Mouse (Mus musculus) MEL-GATA-1-ER (cell line): ENCODE results near the gene Sox12.

Experiments used
- DNase-seq: peaks from one replicate; pipeline ENCODE4 v3.0.0-alpha.2; 2012; ENCODE audit warnings: low read depth; ENCODE audit errors: extremely low read depth

Sox12 gene

DNA sequence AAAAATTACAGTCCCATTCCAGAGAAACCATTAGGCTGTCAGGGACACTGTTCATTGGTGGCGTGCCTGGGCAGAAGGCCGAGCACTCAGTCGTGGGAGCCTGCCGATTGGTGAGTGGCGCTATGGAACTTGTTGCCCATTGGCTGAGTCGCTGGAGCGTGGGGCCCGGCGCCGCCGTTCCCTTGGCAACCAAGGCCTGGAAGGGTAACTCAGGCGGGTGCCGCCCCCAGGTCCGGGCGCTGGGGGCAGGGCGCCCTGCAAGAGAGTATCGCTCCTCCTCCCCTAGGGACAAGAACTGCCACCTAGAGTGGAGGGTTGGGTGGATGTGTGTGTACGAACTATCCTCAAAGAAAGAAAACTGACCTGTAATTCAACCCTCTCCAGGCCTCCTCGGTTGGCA lies 8.3 kb upstream of the Sox12 start:
- DNase-seq = peak; percentile 93

DNA sequence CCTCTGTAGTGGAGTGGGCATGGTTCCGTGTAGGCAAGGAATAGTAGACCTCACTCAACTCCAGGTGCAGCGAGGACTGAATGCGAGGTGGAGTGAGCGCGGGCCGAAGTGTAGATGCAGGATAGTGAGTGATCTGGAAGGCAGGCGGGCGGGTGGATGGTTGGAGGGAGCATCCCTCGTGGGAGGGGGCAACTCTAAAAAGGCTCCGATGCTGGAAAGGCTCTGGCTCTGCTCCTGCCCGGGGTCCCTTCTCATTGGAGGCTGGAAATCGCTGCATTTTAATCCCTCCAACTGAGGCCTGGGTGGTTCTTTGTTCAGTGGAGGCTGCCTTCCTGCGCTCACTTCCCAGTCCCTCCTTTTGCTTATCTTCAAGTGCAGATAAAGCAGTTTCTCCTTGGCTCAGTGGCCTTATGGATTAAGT lies 1.3 kb upstream of the Sox12 start:
- no peak for DNase-seq

DNA sequence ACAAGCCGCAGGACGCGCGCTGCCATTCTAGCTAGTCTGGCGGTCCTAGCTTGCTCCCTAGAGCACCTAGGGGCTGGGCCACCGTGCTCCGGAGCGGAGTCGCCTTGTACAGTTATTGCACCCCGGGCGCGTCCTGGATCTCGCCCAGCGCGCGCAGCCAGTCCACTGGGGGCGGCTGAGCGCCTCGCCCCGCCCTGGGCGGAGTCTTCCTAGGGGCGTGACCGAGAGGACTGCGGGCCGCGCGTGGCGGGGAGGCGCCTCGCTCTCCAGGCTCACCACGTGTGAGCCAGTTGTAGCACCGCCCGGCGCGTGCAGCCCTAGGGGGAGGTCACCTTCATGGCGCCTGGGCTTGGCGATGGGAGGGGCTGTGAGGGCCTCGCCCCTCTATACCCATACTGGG lies 828 bp upstream of the Sox12 start:
- DNase-seq = peak; percentile 80

DNA sequence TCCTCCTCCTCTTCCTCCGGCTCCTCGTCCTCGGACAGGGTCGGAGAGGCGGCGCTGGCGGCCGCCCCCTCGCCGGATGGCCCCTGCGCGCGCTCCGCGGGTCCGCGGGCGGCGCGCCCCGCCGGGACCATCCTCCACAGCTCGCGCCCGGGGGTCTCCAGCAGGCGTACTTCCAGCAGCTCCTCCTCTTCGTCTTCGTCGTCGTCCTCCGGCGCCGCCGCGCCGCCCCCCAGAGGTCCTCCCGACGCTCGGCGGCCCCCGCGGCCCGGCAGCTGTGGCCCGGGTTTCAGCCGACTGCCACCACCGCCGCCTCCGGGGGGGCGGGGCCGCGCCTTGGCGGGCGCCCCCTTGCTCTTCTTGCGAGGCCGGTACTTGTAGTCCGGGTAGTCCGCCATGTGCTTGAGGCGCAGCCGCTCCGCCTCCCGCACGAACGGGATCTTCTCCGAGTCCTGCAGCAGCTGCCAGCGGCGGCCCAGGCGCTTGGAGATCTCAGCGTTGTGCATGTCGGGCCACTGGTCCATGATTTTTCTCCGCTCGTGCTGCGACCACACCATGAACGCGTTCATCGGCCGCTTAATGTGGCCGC lies 766 bp downstream of the Sox12 start:
- no peak for DNase-seq

DNA sequence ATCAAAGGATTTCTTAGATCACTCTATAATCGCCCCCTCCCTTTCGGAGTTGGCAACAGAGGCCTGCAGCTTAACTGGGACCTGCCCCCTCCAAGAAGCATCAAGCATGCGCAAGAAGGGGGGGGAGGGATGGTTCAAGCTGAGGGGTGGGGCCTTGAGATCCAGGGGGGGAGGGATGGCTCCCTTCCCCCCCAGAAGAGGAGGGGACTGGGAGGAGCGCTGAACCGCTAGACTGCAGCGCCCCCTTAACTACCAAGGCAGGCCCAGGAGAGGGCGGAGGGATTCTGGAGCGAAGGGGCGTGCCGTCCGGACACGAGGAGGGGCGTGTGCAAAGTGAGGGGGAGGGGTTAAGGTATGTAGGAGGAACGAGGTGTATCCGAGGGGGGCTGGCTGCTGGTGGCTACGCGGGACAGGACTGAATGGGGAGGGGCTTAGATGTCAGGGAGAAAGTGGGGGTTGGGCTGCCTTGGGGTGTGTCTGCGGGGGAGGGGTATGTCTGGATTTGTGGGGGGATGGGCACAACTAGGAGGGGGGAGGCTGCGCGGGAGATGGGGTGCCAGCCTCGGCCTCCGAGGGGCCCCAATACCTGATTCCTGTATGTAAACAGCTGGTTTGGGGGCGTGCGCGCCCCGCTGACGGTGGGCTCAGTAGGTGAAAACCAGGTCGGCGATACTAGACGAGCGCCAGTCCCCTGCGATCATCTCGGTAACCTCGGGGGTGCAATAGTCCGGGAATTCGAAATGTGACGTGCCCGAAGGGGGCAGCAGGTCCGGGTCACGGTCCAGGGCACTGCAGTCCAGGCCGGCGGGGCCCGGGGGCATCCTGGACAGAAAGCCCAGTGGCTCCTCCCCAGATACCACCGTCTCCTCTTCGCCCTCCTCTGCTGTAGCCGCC lies 1.5 kb downstream of the Sox12 start:
- DNase-seq = peak; percentile 89

DNA sequence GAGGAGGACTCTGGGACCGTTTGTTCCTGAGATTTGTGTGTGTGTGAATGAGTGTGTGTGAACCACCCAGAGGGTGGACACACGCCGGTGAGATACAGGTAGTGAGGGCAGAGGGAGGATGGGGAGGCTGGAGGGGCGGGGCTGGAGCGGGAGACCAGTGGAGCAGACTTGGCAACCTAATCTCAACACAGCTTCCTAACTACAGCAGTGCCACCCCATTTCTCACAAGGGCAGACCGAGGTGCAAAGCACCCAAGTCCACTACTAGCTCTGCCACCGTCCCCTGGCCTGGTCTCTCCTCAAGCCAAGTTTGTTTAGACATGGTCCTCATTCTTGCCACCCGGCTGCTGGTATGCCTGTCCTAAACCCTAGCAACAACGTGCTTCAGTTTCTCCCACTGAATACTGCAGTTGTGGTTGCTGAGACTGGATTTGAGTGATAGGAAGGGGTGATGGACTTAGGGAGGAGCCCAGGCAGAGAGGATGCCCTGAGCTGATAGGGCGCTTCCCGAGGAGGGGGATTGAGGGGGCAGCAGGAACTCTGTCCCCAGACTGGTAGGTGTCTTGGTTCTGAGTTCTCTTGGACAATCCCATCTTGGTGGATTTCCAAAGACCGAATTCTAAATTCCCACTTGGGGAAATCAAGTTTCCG lies 2.5 kb downstream of the Sox12 start:
- no peak for DNase-seq

DNA sequence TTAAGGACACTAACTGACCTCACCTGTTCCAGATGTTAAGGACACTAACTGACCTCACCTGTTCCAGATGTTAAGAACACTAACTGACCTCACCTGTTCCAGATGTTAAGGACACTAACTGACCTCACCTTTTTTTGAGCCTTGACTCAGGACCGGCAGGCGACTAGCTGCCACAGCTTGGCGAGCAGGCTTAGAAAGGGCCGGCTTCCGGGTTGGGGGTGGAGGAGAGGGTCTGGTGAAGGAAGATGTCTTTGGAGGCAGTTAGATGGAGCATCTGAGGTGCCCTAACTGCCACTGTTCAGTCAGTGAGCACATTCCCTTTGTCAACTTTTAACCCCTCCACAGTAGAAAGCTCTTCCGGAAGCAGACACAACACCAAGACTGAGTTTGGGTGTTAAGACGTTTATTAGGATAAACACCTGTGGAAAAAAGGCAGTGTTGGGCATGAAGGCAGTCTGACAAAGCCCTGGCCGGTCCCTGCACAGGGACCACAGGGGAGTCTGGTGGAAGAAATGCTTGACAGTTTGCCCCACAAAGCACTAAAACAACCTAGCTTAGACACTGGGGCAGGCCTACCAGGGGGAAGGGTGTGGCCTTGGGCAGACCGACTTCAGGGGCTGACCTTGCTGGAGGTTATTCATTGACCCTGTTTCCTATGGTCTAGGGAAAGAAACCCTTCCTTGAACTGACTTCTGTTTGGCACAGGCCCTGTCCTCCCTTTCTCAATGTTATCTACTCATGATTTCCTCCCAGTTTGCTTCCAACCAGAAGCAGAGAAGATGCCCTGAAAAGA lies 4.4 kb downstream of the Sox12 start:
- no peak for DNase-seq

DNA sequence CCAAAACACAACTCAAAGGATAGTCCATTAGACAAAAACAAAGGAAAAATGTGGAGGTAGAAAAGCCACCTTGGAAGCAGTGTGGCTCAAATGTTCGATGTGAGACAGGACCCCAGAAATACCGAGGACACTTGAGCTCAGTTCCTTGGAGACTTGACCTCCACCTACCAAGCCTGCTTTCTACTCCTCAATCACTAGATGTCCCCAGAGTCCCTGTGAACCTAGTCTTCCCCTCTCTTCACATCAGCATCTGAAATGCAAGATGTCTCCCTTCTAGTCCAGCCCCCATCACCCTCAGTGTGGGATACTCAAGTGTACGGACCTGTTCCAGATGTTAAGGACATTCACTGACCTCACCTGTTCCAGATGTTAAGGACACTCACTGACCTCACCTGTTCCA lies 5.1 kb downstream of the Sox12 start:
- DNase-seq = no peak

DNA sequence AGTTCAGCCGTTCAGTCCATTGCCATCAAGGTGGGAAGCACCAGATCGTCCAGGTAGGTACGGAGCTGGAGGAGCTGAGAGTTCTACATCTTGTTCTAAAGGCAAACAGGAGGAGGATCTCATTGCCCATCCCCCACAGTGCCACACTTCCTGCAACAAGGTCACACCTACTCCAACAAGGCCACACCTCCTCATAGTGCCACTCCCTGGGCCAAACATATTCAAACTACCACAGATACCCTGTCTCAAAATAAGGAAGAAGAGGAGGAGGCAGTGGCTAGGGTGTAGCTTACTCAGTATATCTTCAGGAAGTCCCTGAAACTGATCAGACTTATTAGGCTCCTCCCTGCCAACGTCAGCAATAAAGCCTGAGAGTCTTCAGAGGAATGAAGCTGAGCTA lies 13.7 kb downstream of the Sox12 start:
- DNase-seq = no peak

DNA sequence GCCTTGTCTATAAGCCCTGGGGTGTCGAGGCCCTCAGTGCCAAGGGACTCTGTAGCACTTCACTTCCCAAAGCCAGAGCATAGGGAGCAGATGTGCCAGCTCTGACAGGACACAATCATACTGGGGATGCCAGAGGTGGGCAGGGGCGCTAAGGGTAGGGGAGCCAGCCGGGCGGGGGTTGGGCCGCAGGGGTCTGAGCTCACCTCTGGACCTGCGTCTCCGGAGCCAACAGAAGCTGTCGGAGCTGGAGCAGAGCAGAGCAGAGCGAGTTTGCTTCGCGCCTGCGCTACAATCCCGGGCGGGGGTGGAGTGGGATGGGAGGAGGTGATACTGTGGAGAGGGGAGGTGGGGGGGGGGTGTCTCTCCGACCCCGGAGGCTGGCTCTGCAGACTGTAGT lies 21.5 kb downstream of the Sox12 start, which contains the start of gene Nrsn2:
Gene Nrsn2 (minus strand): TSS at position 294 of the 397 bp plus-strand sequence.
- DNase-seq = no peak

DNA sequence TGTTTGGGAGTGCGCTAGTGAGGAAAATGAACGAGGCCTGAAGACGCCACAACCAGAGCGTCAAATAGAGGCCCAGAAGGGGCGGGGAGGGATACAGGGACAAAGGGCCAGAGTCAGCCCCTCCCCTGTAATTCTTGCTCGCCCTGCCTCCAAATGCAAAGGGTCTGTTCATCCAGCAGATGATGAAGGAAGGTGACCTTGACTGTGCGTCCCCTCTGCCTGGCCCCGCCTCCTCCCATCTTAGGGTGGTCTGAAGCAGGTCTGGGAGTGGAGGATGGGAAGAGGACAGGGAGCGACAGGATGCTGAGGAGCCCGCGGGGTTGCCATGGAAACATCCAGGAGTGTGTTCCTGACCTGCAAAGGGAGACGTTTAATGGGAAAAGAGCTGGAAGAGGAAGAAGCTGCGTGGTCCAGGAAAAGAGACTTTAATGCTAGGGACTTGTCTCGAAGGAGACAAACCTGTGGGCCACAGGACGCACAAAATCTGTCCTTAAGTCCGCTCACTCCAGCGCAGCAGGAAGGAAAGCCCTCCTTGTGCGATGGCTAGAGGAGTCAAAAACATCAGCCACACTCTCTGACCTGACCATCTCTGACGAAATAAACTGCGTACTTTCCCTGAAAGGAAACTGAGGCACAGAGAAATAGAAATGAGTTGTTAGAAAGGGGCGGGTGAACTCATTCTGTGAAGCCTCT lies 22.1 kb downstream of the Sox12 start:
- no peak for DNase-seq

DNA sequence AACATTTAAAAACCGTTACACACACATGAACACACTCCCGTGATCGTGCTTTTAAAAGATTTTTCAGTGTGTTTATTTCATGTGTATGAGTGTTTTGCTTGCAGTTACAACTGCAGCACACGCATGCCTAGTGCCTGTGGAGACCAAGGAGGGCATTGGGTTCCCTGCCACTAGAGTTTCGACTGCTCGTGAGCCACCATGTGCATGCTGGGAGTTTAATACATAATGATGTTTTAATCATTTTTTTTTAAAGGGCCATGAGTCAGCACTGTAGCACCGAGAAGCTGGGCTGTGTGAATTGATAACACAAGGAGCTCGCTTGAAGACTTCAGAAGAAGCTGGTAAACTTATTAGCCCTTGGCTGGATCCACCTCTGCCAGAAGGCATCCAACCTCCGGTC lies 24.3 kb downstream of the Sox12 start:
- DNase-seq = no peak

DNA sequence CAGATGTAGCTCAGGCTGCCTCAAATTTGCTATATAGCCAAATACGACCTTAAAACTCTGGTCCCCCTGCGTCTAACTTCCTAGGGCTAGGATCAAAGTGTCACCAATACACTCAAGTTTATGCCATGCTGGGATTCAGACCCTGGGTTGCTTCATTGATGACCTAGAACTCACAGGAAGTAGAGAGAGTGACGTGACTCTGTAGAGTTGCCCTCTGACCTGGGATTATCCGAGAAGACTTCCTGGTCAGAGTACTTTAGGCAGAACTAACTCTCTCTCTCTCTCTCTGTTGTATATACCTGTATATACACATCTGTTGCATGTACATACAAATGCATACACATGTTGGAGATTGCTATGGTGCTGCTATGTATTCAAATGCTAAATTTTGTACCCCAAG lies 25.2 kb downstream of the Sox12 start:
- no peak for DNase-seq

DNA sequence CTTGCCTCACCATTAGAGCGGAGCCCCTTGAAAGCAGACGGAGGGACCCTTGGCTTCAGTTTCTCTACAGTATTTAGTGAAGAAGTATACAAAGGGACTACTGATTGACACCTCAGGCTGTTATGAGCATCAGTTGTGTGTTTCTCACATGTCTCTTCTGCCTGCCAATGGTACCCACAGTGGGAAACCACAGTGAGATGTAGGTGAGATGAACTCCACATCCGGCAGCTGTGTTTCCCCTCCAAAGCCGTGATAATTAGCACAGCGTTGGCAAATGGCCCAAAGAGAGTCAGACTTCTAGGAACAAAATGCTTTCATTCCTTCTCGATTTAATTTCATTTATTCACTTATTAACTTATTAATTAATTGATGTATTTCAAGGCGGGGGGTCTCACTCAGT lies 25.8 kb downstream of the Sox12 start:
- peak; percentile 70 for DNase-seq

DNA sequence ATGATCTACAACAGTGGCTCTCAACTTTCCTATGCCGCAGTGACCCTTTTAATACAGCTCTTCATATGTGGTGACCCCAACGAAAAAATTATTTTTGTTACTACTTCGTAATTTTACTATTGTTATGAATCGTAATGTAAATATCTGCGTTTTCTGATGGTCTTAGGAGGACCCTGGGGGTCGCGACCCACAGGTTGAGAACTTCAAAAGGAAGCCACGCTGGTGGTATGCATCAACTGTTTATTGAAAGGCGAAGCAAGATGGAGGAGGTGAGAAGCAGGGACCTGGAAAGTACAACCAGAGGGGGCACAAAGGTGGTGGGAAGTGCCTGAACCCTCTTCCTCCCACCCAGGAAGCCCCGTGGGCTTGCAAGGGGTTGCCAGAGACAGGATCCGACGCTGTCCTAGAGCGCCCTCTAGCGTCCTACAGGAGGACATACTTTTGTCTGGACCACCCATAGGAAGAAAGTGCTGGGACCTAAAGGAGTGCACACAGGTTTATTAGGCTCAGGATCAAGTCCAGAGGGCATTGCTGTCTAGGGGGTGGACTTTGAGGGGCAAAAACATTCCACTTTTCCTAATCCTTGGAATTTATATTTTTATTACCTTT lies 29.2 kb downstream of the Sox12 start:
- DNase-seq = no peak

DNA sequence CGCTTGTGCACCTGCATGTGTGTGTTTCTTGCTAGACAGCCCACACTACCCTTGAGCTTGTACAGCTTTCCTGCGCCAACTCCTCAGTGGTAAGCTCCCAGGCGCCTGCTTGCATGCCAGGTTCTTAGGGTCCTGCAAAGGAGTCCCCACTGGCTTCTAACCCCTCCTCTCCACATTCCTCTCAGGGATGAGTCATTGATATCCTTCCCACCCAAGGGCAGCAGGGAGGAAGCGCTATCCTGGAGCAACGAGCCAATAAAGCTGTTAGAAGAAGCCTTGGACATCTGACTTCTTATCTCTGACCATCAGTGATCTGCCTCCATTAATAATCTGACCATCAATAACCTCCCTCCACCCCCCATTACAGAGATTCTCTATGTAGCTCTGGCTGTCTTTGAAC lies 29.9 kb downstream of the Sox12 start:
- DNase-seq = no peak

DNA sequence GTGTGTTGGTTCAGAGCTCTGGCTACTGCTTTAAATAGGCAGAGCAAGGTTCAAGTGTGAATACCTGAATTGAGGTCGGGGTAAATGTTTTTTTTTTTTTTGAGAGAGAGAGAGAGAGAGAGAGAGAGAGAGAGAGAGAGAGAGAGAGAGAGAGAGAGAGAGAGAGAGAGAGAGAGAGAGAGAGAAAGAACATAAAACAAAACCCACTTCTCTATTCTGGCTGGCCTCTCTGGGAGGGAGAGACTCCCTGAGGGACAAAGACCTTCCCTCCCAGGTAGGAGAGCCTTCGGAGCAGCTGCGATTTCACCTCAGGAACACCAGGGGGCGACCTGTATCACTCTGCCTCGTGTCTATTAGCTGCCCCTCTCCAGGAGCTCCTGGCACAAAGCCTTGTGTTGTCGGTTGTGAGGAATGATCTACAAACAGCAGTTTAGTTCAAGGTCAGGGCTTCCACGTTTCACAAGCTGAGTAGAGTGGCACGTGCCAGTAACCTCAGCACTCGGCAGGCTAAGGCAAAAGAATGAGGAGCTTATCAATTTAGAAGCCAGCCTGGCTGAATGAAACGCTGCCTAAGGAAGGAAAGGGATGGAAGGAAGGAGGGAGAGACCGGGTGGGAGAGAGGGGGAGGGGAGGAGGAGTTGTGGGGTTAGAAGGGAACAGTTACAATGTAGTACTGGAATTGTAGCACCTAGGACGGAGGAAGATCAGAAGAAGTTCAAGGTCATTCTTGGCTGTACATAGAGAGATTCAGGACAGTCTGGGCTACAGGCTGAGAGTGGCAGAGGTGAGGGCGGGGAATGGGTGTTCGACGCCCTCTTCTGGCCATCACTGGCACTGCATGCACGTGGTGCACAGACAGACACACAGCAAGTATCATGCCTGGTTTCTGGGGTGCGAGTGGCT lies 34.4 kb downstream of the Sox12 start:
- DNase-seq = peak; percentile 86

DNA sequence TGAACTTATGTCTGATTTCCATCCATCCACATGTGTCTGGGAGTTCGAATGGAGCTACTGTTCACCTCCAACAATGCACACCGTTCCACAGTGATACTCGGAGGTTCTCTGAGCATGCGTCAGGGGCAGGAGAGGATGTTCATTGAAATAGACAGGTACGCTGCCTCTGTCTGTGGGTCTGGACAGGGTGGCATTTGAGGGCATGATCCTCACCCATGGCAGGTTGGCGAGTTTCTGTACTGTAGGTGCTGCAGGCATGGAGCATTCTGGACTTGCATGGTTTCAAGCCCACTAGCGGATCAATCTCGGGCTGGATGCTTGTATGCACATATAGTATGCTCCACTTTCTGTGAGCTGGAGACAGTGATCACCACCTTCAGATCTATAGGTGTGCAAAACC lies 36.7 kb downstream of the Sox12 start:
- no peak for DNase-seq

DNA sequence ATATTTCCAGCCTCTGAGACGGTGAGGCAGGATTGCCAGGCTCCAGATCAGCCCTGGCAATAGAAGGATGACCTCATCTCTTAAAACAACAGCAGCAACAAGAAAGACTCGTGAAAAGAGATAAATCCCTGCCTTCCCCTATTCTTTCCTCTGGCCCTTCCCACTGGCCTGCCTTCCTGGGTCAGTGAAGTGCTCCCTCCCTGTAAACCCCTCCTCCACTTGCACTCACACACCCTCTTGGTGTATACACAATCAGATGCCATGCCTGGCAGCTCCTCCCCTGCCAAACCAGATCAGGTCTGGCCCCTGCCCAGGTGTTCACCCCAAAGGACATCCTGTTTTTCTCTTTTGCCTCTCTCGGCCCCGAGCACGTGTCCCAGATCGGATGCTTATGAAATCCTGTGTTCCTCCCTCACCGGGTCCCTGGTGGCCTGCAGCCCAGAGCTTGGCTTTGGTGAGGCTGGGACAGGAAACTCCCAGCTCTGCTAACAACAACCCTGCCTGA lies 37.5 kb downstream of the Sox12 start:
- no peak for DNase-seq
